Mouse (Mus musculus): ENCODE data around the gene Dus2. TPM values are rescaled to one million over a fixed set of nuclear protein-coding genes. Genes with fewer than 3 reads are reported as not detected.
"Not testable (repeated sequence)": the region's sequence is repeated elsewhere in the genome, so short reads cannot be mapped to it uniquely, and the experiment has no call there.

Gene Dus2
- polyA plus RNA-seq, 1 experiment from 2014 or later: 25.3 TPM

GRCm38 (mm10) chr8:105964506-105965265 is 26.5 kb upstream of the Dus2 start:
- ATAC-seq (ENCODE audit: insufficient number of reproducible peaks, insufficient read depth, low FRiP score, low TSS enrichment): no peak

GRCm38 (mm10) chr8:105965266-105965904 is 25.8 kb upstream of the Dus2 start:
- H3K9ac ChIP-seq: peak overlapping the region; percentile 81
- peaks cover 19% of the 10 kb centered on the region for H3K4me1 ChIP-seq
- WGBS: 1% methylated on average over 40 of the region's 40 CpGs
- peak overlapping the region; percentile 76 for H3K4me3 ChIP-seq
- peak overlapping the region; percentile 78 for H3K27ac ChIP-seq
- H3K9me3 ChIP-seq: no peaks in the 10 kb centered on the region
- ATAC-seq (ENCODE audit: insufficient number of reproducible peaks, insufficient read depth, low FRiP score, low TSS enrichment): peak; percentile 71
- H3K4me2 ChIP-seq (replicated peaks): peak overlapping the region; percentile 70
- H3K27me3 ChIP-seq: no peaks in the 10 kb centered on the region
- H3K36me3 ChIP-seq: peaks cover 3% of the 10 kb centered on the region; the same call in 1 of the 2 replicates

More at GRCm38 (mm10) chr8:105964506-105965265, 26.5 kb upstream of the Dus2 start:
- peak overlapping the region; percentile 24; the same call in 1 of the 2 replicates for H3K27ac ChIP-seq
- no peaks in the 10 kb centered on the region for H3K27me3 ChIP-seq
- peak overlapping the region; percentile 81 for H3K9ac ChIP-seq
- no peaks in the 10 kb centered on the region for H3K9me3 ChIP-seq
- H3K4me1 ChIP-seq: peaks cover 19% of the 10 kb centered on the region
- WGBS: 55% methylated on average over 12 of the region's 12 CpGs
- peaks cover 10% of the 10 kb centered on the region; the same call in 1 of the 2 replicates for H3K36me3 ChIP-seq
- H3K4me2 ChIP-seq (replicated peaks): peak overlapping the region; percentile 70
- H3K4me3 ChIP-seq: peak overlapping the region; percentile 76

- no peaks in the 10 kb centered on the region for H3K27me3 ChIP-seq
- no peaks in the 10 kb centered on the region for H3K9me3 ChIP-seq
- H3K9ac ChIP-seq: peak within 1 kb of the TSS; percentile 81
- peak within 1 kb of the TSS; percentile 76 for H3K4me3 ChIP-seq
- 1% methylated on average over 47 of the region's 47 CpGs for WGBS
- peaks cover 19% of the 10 kb centered on the region for H3K4me1 ChIP-seq
- peak; percentile 48 for ATAC-seq (ENCODE audit: insufficient number of reproducible peaks, insufficient read depth, low FRiP score, low TSS enrichment)
- peak within 1 kb of the TSS; percentile 70 for H3K4me2 ChIP-seq (replicated peaks)
- no peaks in the 10 kb centered on the region for H3K36me3 ChIP-seq
- peak within 1 kb of the TSS; percentile 78 for H3K27ac ChIP-seq
Observed at GRCm38 (mm10) chr8:105965905-105966341, 25.2 kb upstream of the Dus2 start, which contains the start of gene Slc12a4. TSS of gene Slc12a4 (minus strand) at chr8:105966097.

GRCm38 (mm10) chr8:105966692-105967311 is 24.3 kb upstream of the Dus2 start:
- H3K9ac ChIP-seq: no peak overlapping the region
- H3K27ac ChIP-seq: peak overlapping the region; percentile 2; the same call in 1 of the 2 replicates
- no peak for ATAC-seq (ENCODE audit: insufficient number of reproducible peaks, insufficient read depth, low FRiP score, low TSS enrichment)
- WGBS: 5% methylated on average over 19 of the region's 19 CpGs
- H3K4me3 ChIP-seq: peak overlapping the region; percentile 76; the same call in 1 of the 2 replicates
- H3K4me2 ChIP-seq (replicated peaks): peak overlapping the region; percentile 70
- H3K9me3 ChIP-seq: no peaks in the 10 kb centered on the region
- H3K27me3 ChIP-seq: no peaks in the 10 kb centered on the region
- peaks cover 19% of the 10 kb centered on the region for H3K4me1 ChIP-seq
- no peaks in the 10 kb centered on the region for H3K36me3 ChIP-seq

GRCm38 (mm10) chr8:105969367-105969766 is 21.8 kb upstream of the Dus2 start:
- H3K4me1 ChIP-seq: peaks cover 13% of the 10 kb centered on the region
- no peaks in the 10 kb centered on the region for H3K27me3 ChIP-seq
- no peak for ATAC-seq (ENCODE audit: insufficient number of reproducible peaks, insufficient read depth, low FRiP score, low TSS enrichment)
- H3K36me3 ChIP-seq: no peaks in the 10 kb centered on the region
- no peak overlapping the region for H3K4me3 ChIP-seq
- no peaks in the 10 kb centered on the region for H3K9me3 ChIP-seq
- no peak overlapping the region for H3K4me2 ChIP-seq (replicated peaks)
- 72% methylated on average over 1 of the region's 1 CpGs for WGBS
- H3K27ac ChIP-seq: no peak overlapping the region
- no peak overlapping the region for H3K9ac ChIP-seq

GRCm38 (mm10) chr8:105971019-105971720 is 20.0 kb upstream of the Dus2 start:
- WGBS: 75% methylated on average over 8 of the region's 8 CpGs
- no peak for ATAC-seq (ENCODE audit: insufficient number of reproducible peaks, insufficient read depth, low FRiP score, low TSS enrichment)
- Histone ChIP-seq H3K9me3 (no peaks in the 10 kb centered on the region), H3K36me3 (no peaks in the 10 kb centered on the region), H3K4me3 (no peak overlapping the region), H3K4me1 (0 out of 2 replicates have a peak, but pooled peaks cover 4% of the 10 kb centered on the region), H3K9ac (no peak overlapping the region), H3K27ac (no peak overlapping the region), H3K4me2 (replicated peaks) (no peak overlapping the region), H3K27me3 (no peaks in the 10 kb centered on the region)

- H3K36me3 ChIP-seq: no peaks in the 10 kb centered on the region
- no peaks in the 10 kb centered on the region for H3K27me3 ChIP-seq
- no peak overlapping the region for H3K27ac ChIP-seq
- H3K4me1 ChIP-seq: no peaks in the 10 kb centered on the region
- no peak overlapping the region for H3K4me3 ChIP-seq
- H3K9me3 ChIP-seq: no peaks in the 10 kb centered on the region
- no peak overlapping the region for H3K4me2 ChIP-seq (replicated peaks)
- WGBS: 66% methylated on average over 7 of the region's 7 CpGs
- no peak overlapping the region for H3K9ac ChIP-seq
- no peak for ATAC-seq (ENCODE audit: insufficient number of reproducible peaks, insufficient read depth, low FRiP score, low TSS enrichment)
Observed at GRCm38 (mm10) chr8:105975363-105975762, 15.8 kb upstream of the Dus2 start.

- Histone ChIP-seq H3K27ac (no peak within 1 kb of the TSS), H3K9me3 (no peaks in the 10 kb centered on the region), H3K9ac (no peak within 1 kb of the TSS), H3K4me2 (replicated peaks) (no peak within 1 kb of the TSS), H3K4me1 (no peaks in the 10 kb centered on the region), H3K27me3 (no peaks in the 10 kb centered on the region), H3K4me3 (no peak within 1 kb of the TSS), H3K36me3 (no peaks in the 10 kb centered on the region)
- ATAC-seq (ENCODE audit: insufficient number of reproducible peaks, insufficient read depth, low FRiP score, low TSS enrichment): no peak
- 88% methylated on average over 15 of the region's 15 CpGs for WGBS
Observed at GRCm38 (mm10) chr8:105979325-105979724, 11.8 kb upstream of the Dus2 start, which contains the start of gene Dpep3. TSS of gene Dpep3 (minus strand) at chr8:105979429.

GRCm38 (mm10) chr8:105981146-105981545 is 10.0 kb upstream of the Dus2 start:
- Histone ChIP-seq H3K9me3 (no peaks in the 10 kb centered on the region), H3K4me2 (replicated peaks) (no peak overlapping the region), H3K4me3 (no peak overlapping the region), H3K36me3 (no peaks in the 10 kb centered on the region), H3K27me3 (no peaks in the 10 kb centered on the region), H3K27ac (no peak overlapping the region), H3K9ac (no peak overlapping the region), H3K4me1 (no peaks in the 10 kb centered on the region)
- 97% methylated on average over 1 of the region's 1 CpGs for WGBS
- no peak for ATAC-seq (ENCODE audit: insufficient number of reproducible peaks, insufficient read depth, low FRiP score, low TSS enrichment)

- H3K4me1 ChIP-seq; H3K36me3 ChIP-seq; H3K9ac ChIP-seq; H3K27ac ChIP-seq; H3K9me3 ChIP-seq; H3K27me3 ChIP-seq; H3K4me2 ChIP-seq (replicated peaks); ATAC-seq (ENCODE audit: insufficient number of reproducible peaks, insufficient read depth, low FRiP score, low TSS enrichment); H3K4me3 ChIP-seq: not testable (repeated sequence)
- 86% methylated on average over 11 of the region's 11 CpGs for WGBS
Observed at GRCm38 (mm10) chr8:105983406-105983805, 7.7 kb upstream of the Dus2 start.

- Histone ChIP-seq H3K9ac (no peak overlapping the region), H3K36me3 (no peaks in the 10 kb centered on the region), H3K4me1 (no peaks in the 10 kb centered on the region), H3K4me2 (replicated peaks) (no peak overlapping the region), H3K9me3 (no peaks in the 10 kb centered on the region), H3K27me3 (no peaks in the 10 kb centered on the region), H3K4me3 (no peak overlapping the region), H3K27ac (no peak overlapping the region)
- no peak for ATAC-seq (ENCODE audit: insufficient number of reproducible peaks, insufficient read depth, low FRiP score, low TSS enrichment)
- 87% methylated on average over 11 of the region's 11 CpGs for WGBS
Observed at GRCm38 (mm10) chr8:105988546-105988945, 2.6 kb upstream of the Dus2 start.
